Comparison of ENCODE assay signal across 31 mouse cellular contexts in the genomic region with DNA sequence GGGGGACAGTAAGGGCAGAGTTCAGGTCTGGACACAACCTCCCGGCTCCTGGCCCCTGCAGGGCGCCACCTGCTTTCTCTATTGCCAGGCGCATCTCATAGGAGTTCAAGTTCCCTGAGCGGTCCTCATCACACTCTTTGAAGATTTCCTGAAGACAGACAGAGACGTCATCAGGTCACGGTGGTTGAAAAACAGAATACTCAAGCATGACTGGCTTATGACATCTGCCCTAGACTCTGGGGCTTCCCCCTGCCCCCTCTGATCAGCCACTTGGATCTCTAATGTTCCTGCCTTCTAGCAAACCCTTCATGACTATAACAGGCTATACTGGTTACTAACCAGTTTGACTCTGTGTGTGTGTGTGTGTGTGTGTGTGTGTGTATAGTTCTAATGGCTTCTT. TPM values are rescaled to one million over a fixed set of nuclear protein-coding genes. Genes with fewer than 3 reads are reported as not detected.
DNase-seq lines count a peak whose midpoint lies in the region; ATAC-seq lines count a peak whose summit lies in the region.
"Had no signal": no experiment of that assay in that cellular context is flagged by ENCODE, and none has a peak within 500 bp of the region (broad histone marks: within the 10 kb centered on the region; RNA-seq: fewer than 3 reads in every experiment).

No protein-coding gene starts in this region.

- intact Hi-C loops in gastrocnemius, postnatal 36 days (cut with DNase I): no loop called here

- peak; percentile 76 for ATAC-seq in CD4-positive, CD25-positive, alpha-beta regulatory T cell, adult 4 months
- peak; percentile 88 for ATAC-seq in inflammation-experienced regulatory T-cells, adult 6 months
- ATAC-seq: forebrain, postnatal 0 days; midbrain, embryonic 16.5 days had no signal

- peak; percentile 60 for DNase-seq in thymus, postnatal 0 days (ENCODE audit: low spot score)
- no peak for DNase-seq in thymus, postnatal 10 days (ENCODE audit: low spot score in 2 of 2)
- no peak for DNase-seq in gastrocnemius, postnatal 36 days
- DNase-seq in layer of hippocampus, adult 18-20 months (ENCODE audit: low spot score in 2 of 2): no peak
- no peak for DNase-seq in gastrocnemius, postnatal 25 days
- DNase-seq: adrenal gland, postnatal 10 days; cerebellum, adult 8-10 months; cerebellum, postnatal 25 days; forebrain, postnatal 0 days; gastrocnemius, postnatal 10 days; heart, adult 18-20 months; heart, postnatal 4 days; kidney, adult 2 months; kidney, postnatal 36 days; left cerebral cortex, postnatal 4 days; liver, embryonic 13.5 days; lung, adult 2 months; right cerebral cortex, postnatal 14 days; thymus, postnatal 14 days had no signal

RNA-seq across cellular contexts. Expression of a gene that starts 27.2 kb away (rescaled TPM):
- polyA plus RNA-seq in thymus, postnatal 0 days (2015; fragmentation: Nextera tagmentation; extraction: Ambion mirVana): 0.05 TPM in 1 of 2 replicates, not detected in the other
- polyA plus RNA-seq in CD4-positive, CD25-positive, alpha-beta regulatory T cell, adult 4 months (2017; shearing (Covaris generic)): 1 to 10 TPM; 1.9 to 2.4 TPM
- not detected for polyA plus RNA-seq in inflammation-experienced regulatory T-cells, adult 6 months (2017; shearing (Covaris generic))
- under 1 TPM; 0.10 to 0.27 TPM for total RNA-seq in gastrocnemius, postnatal 36 days (2021)
- total RNA-seq in layer of hippocampus, adult 18-20 months (2021): 1 to 10 TPM in 1 of 2 experiments, under 1 TPM in 1; 0.68 to 3.0 TPM
- total RNA-seq in gastrocnemius, postnatal 25 days (2021): under 1 TPM; 0.13 to 0.59 TPM
- total RNA-seq: ES-E14 had no signal
- polyA plus RNA-seq: heart, postnatal 0 days; lung, adult 2 months; small intestine, adult 2 months; stomach, embryonic 14.5 days had no signal

RNA-seq across cellular contexts. Expression of a gene that starts 30.0 kb away (rescaled TPM):
- polyA plus RNA-seq in thymus, postnatal 0 days (2015; fragmentation: Nextera tagmentation; extraction: Ambion mirVana): 1.5 and 1.7 TPM in 2 replicates
- not detected for polyA plus RNA-seq in CD4-positive, CD25-positive, alpha-beta regulatory T cell, adult 4 months (2017; shearing (Covaris generic))
- polyA plus RNA-seq in inflammation-experienced regulatory T-cells, adult 6 months (2017; shearing (Covaris generic)): not detected
- 1 to 10 TPM in 1 of 2 experiments, under 1 TPM in 1; 0.33 to 1.2 TPM for total RNA-seq in gastrocnemius, postnatal 36 days (2021)
- total RNA-seq in layer of hippocampus, adult 18-20 months (2021): not detected
- total RNA-seq in gastrocnemius, postnatal 25 days (2021): 1 to 10 TPM in 1 of 2 experiments, under 1 TPM in 1; 0.36 to 1.4 TPM
- total RNA-seq: forebrain, postnatal 0 days; heart, adult 18-20 months; heart, postnatal 4 days; layer of hippocampus, adult 8-10 months; layer of hippocampus, postnatal 25 days; left cerebral cortex, adult 8-10 months; left cerebral cortex, postnatal 4 days; megakaryocyte progenitor cell, adult 5-6 weeks had no signal
- polyA plus RNA-seq: forebrain, postnatal 0 days; heart, embryonic 11.5 days; heart, postnatal 0 days; lung, adult 2 months; midbrain, embryonic 16.5 days had no signal

RNA-seq across cellular contexts. Expression of a gene that starts 32.5 kb away (rescaled TPM):
- 243 and 252 TPM in 2 replicates for polyA plus RNA-seq in thymus, postnatal 0 days (2015; fragmentation: Nextera tagmentation; extraction: Ambion mirVana)
- polyA plus RNA-seq in CD4-positive, CD25-positive, alpha-beta regulatory T cell, adult 4 months (2017; shearing (Covaris generic)): 100 to 1,000 TPM in 1 of 2 experiments, 10 to 100 TPM in 1; 88.0 to 154 TPM
- polyA plus RNA-seq in inflammation-experienced regulatory T-cells, adult 6 months (2017; shearing (Covaris generic)): 100 to 1,000 TPM in 2 of 3 experiments, 10 to 100 TPM in 1; 72.2 to 131 (median 109) TPM
- 10 to 100 TPM; 30.3 to 35.8 TPM for total RNA-seq in gastrocnemius, postnatal 36 days (2021)
- total RNA-seq in layer of hippocampus, adult 18-20 months (2021): 10 to 100 TPM; 16.4 to 20.4 TPM
- total RNA-seq in gastrocnemius, postnatal 25 days (2021): 10 to 100 TPM; 41.4 to 42.2 TPM

RNA-seq across cellular contexts. Expression of a gene that starts 54.2 kb away (rescaled TPM):
- polyA plus RNA-seq in thymus, postnatal 0 days (2015; fragmentation: Nextera tagmentation; extraction: Ambion mirVana): 174 and 197 TPM in 2 replicates
- polyA plus RNA-seq in CD4-positive, CD25-positive, alpha-beta regulatory T cell, adult 4 months (2017; shearing (Covaris generic)): 10 to 100 TPM; 91.5 to 92.9 TPM
- 10 to 100 TPM; 74.5 to 88.1 (median 87.7) TPM for polyA plus RNA-seq in inflammation-experienced regulatory T-cells, adult 6 months (2017; shearing (Covaris generic))
- 100 to 1,000 TPM; 103 to 107 TPM for total RNA-seq in gastrocnemius, postnatal 36 days (2021)
- 10 to 100 TPM; 37.2 to 42.5 TPM for total RNA-seq in layer of hippocampus, adult 18-20 months (2021)
- 10 to 100 TPM; 93.5 to 96.0 TPM for total RNA-seq in gastrocnemius, postnatal 25 days (2021)

RNA-seq across cellular contexts. Expression of a gene that starts 54.8 kb away (rescaled TPM):
- 16.6 and 18.6 TPM in 2 replicates for polyA plus RNA-seq in thymus, postnatal 0 days (2015; fragmentation: Nextera tagmentation; extraction: Ambion mirVana)
- polyA plus RNA-seq in CD4-positive, CD25-positive, alpha-beta regulatory T cell, adult 4 months (2017; shearing (Covaris generic)): 1 to 10 TPM; 3.8 to 4.8 TPM
- polyA plus RNA-seq in inflammation-experienced regulatory T-cells, adult 6 months (2017; shearing (Covaris generic)): 1 to 10 TPM; 2.0 to 2.7 (median 2.4) TPM
- total RNA-seq in gastrocnemius, postnatal 36 days (2021): 10 to 100 TPM; 67.8 to 70.0 TPM
- total RNA-seq in layer of hippocampus, adult 18-20 months (2021): 100 to 1,000 TPM; 154 to 155 TPM
- total RNA-seq in gastrocnemius, postnatal 25 days (2021): 10 to 100 TPM; 59.9 to 60.3 TPM
